Mouse (Mus musculus): Measurements from ENCODE around the gene Krt26.

- TF ChIP-seq CTCF (IDR thresholded peaks at IDR 0.05; ENCODE audit: borderline replicate concordance, insufficient read depth, low read length) = no peak
- TF ChIP-seq POLR2A (IDR thresholded peaks at IDR 0.05; ENCODE audit: low read depth, low read length) = no peak
Measured at GRCm38 (mm10) chr11:99284833-99285312, 52.9 kb downstream of the Krt26 start, which contains the start of gene Krt24.

Data from embryonic fibroblast, embryonic 13.5 days (primary cell).